Mouse (Mus musculus) stomach, embryonic 15.5 days (tissue): ENCODE results near the gene Ephx1. TPM values are rescaled to one million over a fixed set of nuclear protein-coding genes. Genes with fewer than 3 reads are reported as not detected.
"Not testable (repeated sequence)": the region's sequence is repeated elsewhere in the genome, so short reads cannot be mapped to it uniquely, and the experiment has no call there.

Experiments
- ATAC-seq: fragments of 200-750 bp; cut with Nextera tagmentation; 2 replicates; pipeline ENCODE4 v1.8.0; 2017; ENCODE audit warnings: low read depth, moderate number of reproducible peaks, moderate TSS enrichment; ENCODE audit not compliant: insufficient read depth, low FRiP score
- H3K27ac ChIP-seq: fragments of 300-500 bp; sonication (generic); 2 replicates; pipeline ENCODE4 v1.5.1; 2015; ENCODE audit warnings: mild to moderate bottlenecking, inconsistent platforms
- H3K27me3 ChIP-seq: fragments of 300-500 bp; sonication (generic); replicated peaks from 2 replicates; pipeline ENCODE4 v1.6.1; 2015; ENCODE audit warnings: inconsistent platforms
- H3K36me3 ChIP-seq: fragments of 300-500 bp; sonication (generic); 2 replicates; pipeline ENCODE4 v1.6.1; 2015; ENCODE audit warnings: inconsistent platforms
- H3K4me1 ChIP-seq: fragments of 300-500 bp; sonication (generic); 2 replicates; pipeline ENCODE4 v1.6.1; 2015; ENCODE audit warnings: inconsistent platforms
- H3K4me2 ChIP-seq: fragments of 300-500 bp; sonication (generic); 2 replicates; pipeline ENCODE4 v1.6.1; 2015; ENCODE audit warnings: mild to moderate bottlenecking, inconsistent platforms
- H3K4me3 ChIP-seq: fragments of 300-500 bp; sonication (generic); replicated peaks from 2 replicates; pipeline ENCODE4 v1.5.1; 2015; ENCODE audit warnings: inconsistent platforms
- H3K9ac ChIP-seq: fragments of 300-500 bp; sonication (generic); 2 replicates; pipeline ENCODE4 v1.6.1; 2015; ENCODE audit warnings: inconsistent platforms
- H3K9me3 ChIP-seq: fragments of 300-500 bp; sonication (generic); 2 replicates; pipeline ENCODE4 v1.6.1; 2016; ENCODE audit warnings: inconsistent platforms
- WGBS: fragments of 180-500 bp; shearing (Covaris S2); methylation state at CpG from one replicate; pipeline ENCODE4 v1.1.7; 2015; 5-methylcytosine and 5-hydroxymethylcytosine counted together
- polyA plus RNA-seq: library from polyadenylated mRNA; unstranded; fragments of >200 nt; fragmentation: Nextera tagmentation; extraction: Ambion mirVana; gene quantifications from 2 replicates; pipeline ENCODE4 v1.2.1, GENCODE M21; 2015

Ephx1 gene
- polyA plus RNA-seq, 1 experiment from 2014 or later, result 10.5 TPM

- WGBS, result 3% methylated on average over 9 of the region's 9 CpGs
- Histone ChIP-seq H3K4me2 (peak overlapping the region; percentile 25; the same call in 1 of the 2 replicates), H3K9ac (no peak overlapping the region), H3K27ac (no peak overlapping the region), H3K4me1 (0 out of 2 replicates have a peak, but pooled peaks cover 2% of the 10 kb centered on the region), H3K9me3 (no peaks in the 10 kb centered on the region), H3K4me3 (no peak overlapping the region), H3K36me3 (no peaks in the 10 kb centered on the region), H3K27me3 (no peaks in the 10 kb centered on the region)
- no peak for ATAC-seq
Observed at GRCm38 (mm10) chr1:180987759-180988158, 32.9 kb downstream of the Ephx1 start.

GRCm38 (mm10) chr1:180986701-180987100, 34.0 kb downstream of the Ephx1 start:
- H3K27me3 ChIP-seq, result no peaks in the 10 kb centered on the region
- no peak overlapping the region for H3K4me2 ChIP-seq
- H3K9ac ChIP-seq, result no peak overlapping the region
- H3K27ac ChIP-seq, result no peak overlapping the region
- ATAC-seq, result no peak
- WGBS, result 90% methylated on average over 8 of the region's 8 CpGs
- H3K4me1 ChIP-seq, result 0 out of 2 replicates have a peak, but pooled peaks cover 2% of the 10 kb centered on the region
- H3K9me3 ChIP-seq, result no peaks in the 10 kb centered on the region
- no peaks in the 10 kb centered on the region for H3K36me3 ChIP-seq
- no peak overlapping the region for H3K4me3 ChIP-seq

GRCm38 (mm10) chr1:180981298-180982046, 39.2 kb downstream of the Ephx1 start:
- H3K36me3 ChIP-seq, H3K27ac ChIP-seq, H3K9me3 ChIP-seq, H3K4me2 ChIP-seq, H3K4me3 ChIP-seq, H3K4me1 ChIP-seq, H3K27me3 ChIP-seq, H3K9ac ChIP-seq: not testable (repeated sequence)
- 67% methylated on average over 7 of the region's 7 CpGs for WGBS
- ATAC-seq, result peak; percentile 85

- no peaks in the 10 kb centered on the region for H3K9me3 ChIP-seq
- WGBS, result 66% methylated on average over 2 of the region's 2 CpGs
- ATAC-seq, result peak; percentile 28
- no peak overlapping the region for H3K4me3 ChIP-seq
- no peaks in the 10 kb centered on the region for H3K4me1 ChIP-seq
- H3K36me3 ChIP-seq, result no peaks in the 10 kb centered on the region
- H3K27ac ChIP-seq, result no peak overlapping the region
- no peaks in the 10 kb centered on the region for H3K27me3 ChIP-seq
- no peak overlapping the region for H3K9ac ChIP-seq
- no peak overlapping the region for H3K4me2 ChIP-seq
Observed at GRCm38 (mm10) chr1:180980464-180980863, 40.2 kb downstream of the Ephx1 start.

- Histone ChIP-seq H3K4me1 (no peaks in the 10 kb centered on the region), H3K4me2 (no peak overlapping the region), H3K27me3 (no peaks in the 10 kb centered on the region), H3K27ac (no peak overlapping the region), H3K9ac (no peak overlapping the region), H3K4me3 (no peak overlapping the region), H3K36me3 (no peaks in the 10 kb centered on the region), H3K9me3 (no peaks in the 10 kb centered on the region)
- 76% methylated on average over 24 of the region's 24 CpGs for WGBS
- no peak for ATAC-seq
Observed at GRCm38 (mm10) chr1:180979484-180980251, 41.0 kb downstream of the Ephx1 start.

- ATAC-seq, result no peak
- WGBS, result 64% methylated on average over 4 of the region's 4 CpGs
- H3K36me3 ChIP-seq, result peaks cover 17% of the 10 kb centered on the region; the same call in 1 of the 2 replicates
- no peaks in the 10 kb centered on the region for H3K9me3 ChIP-seq
- no peak overlapping the region for H3K4me3 ChIP-seq
- H3K27ac ChIP-seq, result no peak overlapping the region
- no peak overlapping the region for H3K9ac ChIP-seq
- H3K4me1 ChIP-seq, result no peaks in the 10 kb centered on the region
- no peaks in the 10 kb centered on the region for H3K27me3 ChIP-seq
- H3K4me2 ChIP-seq, result no peak overlapping the region
Observed at GRCm38 (mm10) chr1:180976110-180976679, 44.5 kb downstream of the Ephx1 start.

- Histone ChIP-seq H3K27me3 (no peaks in the 10 kb centered on the region), H3K36me3 (peaks cover 23% of the 10 kb centered on the region; the same call in 1 of the 2 replicates), H3K27ac (no peak overlapping the region), H3K9me3 (no peaks in the 10 kb centered on the region), H3K4me2 (no peak overlapping the region), H3K9ac (no peak overlapping the region), H3K4me3 (no peak overlapping the region), H3K4me1 (no peaks in the 10 kb centered on the region)
- 62% methylated on average over 14 of the region's 14 CpGs for WGBS
- ATAC-seq, result peak; percentile 57; the same call in 1 of the 2 replicates
Observed at GRCm38 (mm10) chr1:180974126-180974746, 46.5 kb downstream of the Ephx1 start.

GRCm38 (mm10) chr1:180972941-180973340, 47.8 kb downstream of the Ephx1 start:
- no peaks in the 10 kb centered on the region for H3K4me1 ChIP-seq
- no peak overlapping the region for H3K4me2 ChIP-seq
- no peak for ATAC-seq
- no peak overlapping the region for H3K9ac ChIP-seq
- H3K36me3 ChIP-seq, result peaks cover 32% of the 10 kb centered on the region; the same call in 1 of the 2 replicates
- no peak overlapping the region for H3K27ac ChIP-seq
- WGBS, result 77% methylated on average over 10 of the region's 11 CpGs
- H3K4me3 ChIP-seq, result no peak overlapping the region
- H3K27me3 ChIP-seq, result no peaks in the 10 kb centered on the region
- no peaks in the 10 kb centered on the region for H3K9me3 ChIP-seq

- Histone ChIP-seq H3K36me3 (peaks cover 57% of the 10 kb centered on the region), H3K4me2 (no peak overlapping the region), H3K27me3 (no peaks in the 10 kb centered on the region), H3K4me3 (no peak overlapping the region), H3K9me3 (no peaks in the 10 kb centered on the region), H3K4me1 (no peaks in the 10 kb centered on the region), H3K9ac (no peak overlapping the region), H3K27ac (no peak overlapping the region)
- 90% methylated on average over 7 of the region's 7 CpGs for WGBS
- no peak for ATAC-seq
Observed at GRCm38 (mm10) chr1:180967261-180967660, 53.4 kb downstream of the Ephx1 start.

GRCm38 (mm10) chr1:180966542-180966941, 54.2 kb downstream of the Ephx1 start:
- no peak overlapping the region for H3K27ac ChIP-seq
- H3K9me3 ChIP-seq, result no peaks in the 10 kb centered on the region
- WGBS, result 45% methylated on average over 3 of the region's 3 CpGs
- peaks cover 51% of the 10 kb centered on the region for H3K36me3 ChIP-seq
- ATAC-seq, result no peak
- no peak overlapping the region for H3K9ac ChIP-seq
- no peaks in the 10 kb centered on the region for H3K27me3 ChIP-seq
- no peak overlapping the region for H3K4me3 ChIP-seq
- H3K4me1 ChIP-seq, result no peaks in the 10 kb centered on the region
- no peak overlapping the region for H3K4me2 ChIP-seq

GRCm38 (mm10) chr1:180965786-180966185, 54.9 kb downstream of the Ephx1 start:
- no peak overlapping the region for H3K4me3 ChIP-seq
- 82% methylated on average over 3 of the region's 3 CpGs for WGBS
- H3K9ac ChIP-seq, result no peak overlapping the region
- H3K36me3 ChIP-seq, result peaks cover 48% of the 10 kb centered on the region
- no peak for ATAC-seq
- H3K4me2 ChIP-seq, result no peak overlapping the region
- H3K27ac ChIP-seq, result no peak overlapping the region
- H3K27me3 ChIP-seq, result no peaks in the 10 kb centered on the region
- no peaks in the 10 kb centered on the region for H3K4me1 ChIP-seq
- H3K9me3 ChIP-seq, result no peaks in the 10 kb centered on the region
